Mouse (Mus musculus) myocyte (in vitro differentiated cells): Measurements from ENCODE around the gene Atpaf1. TPM values are rescaled to one million over a fixed set of nuclear protein-coding genes. Genes with fewer than 3 reads are reported as not detected.

ENCODE experiments used
- H3K27me3 ChIP-seq: one replicate; pipeline ENCODE4 v1.6.1; 2011; ENCODE audit not compliant: control insufficient read depth, insufficient read depth, insufficient read length
- H3K36me3 ChIP-seq: one replicate; pipeline ENCODE4 v1.6.1; 2011; ENCODE audit not compliant: control insufficient read depth, insufficient read depth
- H3K4me2 ChIP-seq: one replicate; pipeline ENCODE4 v1.6.1; 2011; ENCODE audit warnings: low read depth, control low read depth
- H3K4me3 ChIP-seq: one replicate; pipeline ENCODE4 v1.5.1; 2011; ENCODE audit warnings: mild to moderate bottlenecking, control low read depth, moderate library complexity
- H3K79me2 ChIP-seq: one replicate; pipeline ENCODE4 v1.6.1; 2011; ENCODE audit not compliant: control insufficient read depth, insufficient read depth
- H3ac ChIP-seq: one replicate; pipeline ENCODE4 v1.6.1; 2011; ENCODE audit not compliant: control insufficient read depth, insufficient read length
- CEBPB ChIP-seq: IDR thresholded peaks from 2 replicates; pipeline ENCODE4 v1.6.1; 2011; ENCODE audit warnings: mild to moderate bottlenecking, moderate library complexity; ENCODE audit not compliant: poor library complexity, insufficient read depth, severe bottlenecking
- E2F4 ChIP-seq: IDR thresholded peaks from one replicate; pipeline ENCODE4 v1.6.1; 2011; ENCODE audit warnings: mild to moderate bottlenecking, control low read depth, moderate library complexity; ENCODE audit not compliant: insufficient read depth
- MAX ChIP-seq: IDR thresholded peaks from one replicate; pipeline ENCODE4 v1.6.1; 2011; ENCODE audit warnings: low read depth, mild to moderate bottlenecking, control low read depth
- MYOD1 ChIP-seq, 3 experiments: IDR thresholded peaks; one replicate each; pipeline ENCODE4 v1.6.1; 2011; ENCODE audit warnings: control low read depth in 2 of 3, low read depth in 2 of 3, mild to moderate bottlenecking in 2 of 3, moderate library complexity in 1 of 3; ENCODE audit not compliant: insufficient read length in 2 of 3, control insufficient read depth in 1 of 3
- MYOG ChIP-seq, 3 experiments: IDR thresholded peaks; one replicate each; pipeline ENCODE4 v1.6.1; 2011; ENCODE audit warnings: control low read depth in 2 of 3, low read depth in 2 of 3, mild to moderate bottlenecking in 2 of 3; ENCODE audit not compliant: insufficient read length in 2 of 3, control insufficient read depth in 1 of 3, insufficient read depth in 1 of 3
- POLR2A ChIP-seq: IDR thresholded peaks from one replicate; pipeline ENCODE4 v1.6.1; 2011; ENCODE audit warnings: low read depth, mild to moderate bottlenecking, control low read depth, moderate library complexity; ENCODE audit not compliant: insufficient read length
- POLR2AphosphoS2 ChIP-seq: IDR thresholded peaks from one replicate; pipeline ENCODE4 v1.6.1; 2011; ENCODE audit warnings: low read depth, control low read depth; ENCODE audit not compliant: insufficient read length
- REST ChIP-seq: IDR thresholded peaks from one replicate; pipeline ENCODE4 v1.6.1; 2011; ENCODE audit warnings: mild to moderate bottlenecking, control low read depth, moderate library complexity; ENCODE audit not compliant: insufficient read depth, insufficient read length
- SRF ChIP-seq: IDR thresholded peaks from one replicate; pipeline ENCODE4 v1.6.1; 2011; ENCODE audit warnings: low read depth; ENCODE audit not compliant: control insufficient read depth, insufficient read length
- TCF12 ChIP-seq: IDR thresholded peaks from one replicate; pipeline ENCODE4 v1.6.1; 2011; ENCODE audit warnings: mild to moderate bottlenecking, control low read depth; ENCODE audit not compliant: poor library complexity, insufficient read depth, severe bottlenecking
- TCF3 ChIP-seq: IDR thresholded peaks from one replicate; pipeline ENCODE4 v1.6.1; 2011; ENCODE audit warnings: low read depth, control low read depth; ENCODE audit not compliant: insufficient read length
- USF1 ChIP-seq: IDR thresholded peaks from one replicate; pipeline ENCODE4 v1.6.1; 2011; ENCODE audit warnings: low read depth, mild to moderate bottlenecking, control low read depth, moderate library complexity
- polyA plus RNA-seq: library from polyadenylated mRNA; unstranded; fragments of >200 nt; fragmentation: generic; extraction: Trizol; gene quantifications from one replicate; pipeline ENCODE4 v1.2.1, GENCODE M21; 2012; ENCODE audit warnings: missing spikeins

The Atpaf1 gene
- polyA plus RNA-seq, 1 experiment, result 12.5 TPM

GRCm38 (mm10) chr4:115840842-115841241 is 56.2 kb downstream of the Atpaf1 start:
- H3K27me3 ChIP-seq, result no peaks in the 10 kb centered on the region
- no peak overlapping the region for H3ac ChIP-seq
- no peak overlapping the region for H3K4me3 ChIP-seq
- H3K4me2 ChIP-seq, result peak overlapping the region; percentile 99
- peaks cover 10% of the 10 kb centered on the region for H3K79me2 ChIP-seq
- no peaks in the 10 kb centered on the region for H3K36me3 ChIP-seq
- TF ChIP-seq MYOD1 (IDR thresholded peaks at IDR 0.05; ENCODE audit: control insufficient read depth in 1 of 3, insufficient read length in 2 of 3, low read depth in 2 of 3), result no peak
- TF ChIP-seq SRF, result no peak
- TF ChIP-seq POLR2A, result no peak
- TF ChIP-seq E2F4, result no peak
- no peak for TF ChIP-seq TCF12
- no peak for TF ChIP-seq MYOG (IDR thresholded peaks at IDR 0.05; ENCODE audit: control insufficient read depth in 1 of 3, insufficient read depth in 1 of 3, insufficient read length in 2 of 3, low read depth in 2 of 3)
- TF ChIP-seq USF1, result no peak
- no peak for TF ChIP-seq MAX
- no peak for TF ChIP-seq TCF3
- no peak for TF ChIP-seq REST
- TF ChIP-seq POLR2AphosphoS2, result no peak
- TF ChIP-seq CEBPB, result no peak

GRCm38 (mm10) chr4:115846656-115847055 is 62.0 kb downstream of the Atpaf1 start:
- Histone ChIP-seq H3K79me2 (no peaks in the 10 kb centered on the region), H3ac (no peak overlapping the region), H3K36me3 (peaks cover 11% of the 10 kb centered on the region), H3K4me2 (peak overlapping the region; percentile 37), H3K27me3 (no peaks in the 10 kb centered on the region), H3K4me3 (no peak overlapping the region)
- TF ChIP-seq USF1, result no peak
- no peak for TF ChIP-seq MYOD1 (IDR thresholded peaks at IDR 0.05; ENCODE audit: control insufficient read depth in 1 of 3, insufficient read length in 2 of 3, low read depth in 2 of 3)
- TF ChIP-seq E2F4, result no peak
- TF ChIP-seq POLR2A, result no peak
- no peak for TF ChIP-seq TCF3
- TF ChIP-seq REST, result no peak
- TF ChIP-seq TCF12, result no peak
- TF ChIP-seq MYOG (IDR thresholded peaks at IDR 0.05; ENCODE audit: control insufficient read depth in 1 of 3, insufficient read depth in 1 of 3, insufficient read length in 2 of 3, low read depth in 2 of 3), result no peak
- TF ChIP-seq MAX, result no peak
- TF ChIP-seq SRF, result no peak
- no peak for TF ChIP-seq POLR2AphosphoS2
- no peak for TF ChIP-seq CEBPB

GRCm38 (mm10) chr4:115847377-115847776 is 62.8 kb downstream of the Atpaf1 start:
- H3K27me3 ChIP-seq, result no peaks in the 10 kb centered on the region
- no peak overlapping the region for H3ac ChIP-seq
- H3K79me2 ChIP-seq, result no peaks in the 10 kb centered on the region
- H3K4me2 ChIP-seq, result peak overlapping the region; percentile 37
- H3K4me3 ChIP-seq, result no peak overlapping the region
- TF ChIP-seq CEBPB (peak; percentile 69; the same call in 1 of the 2 replicates), POLR2AphosphoS2 (no peak), POLR2A (no peak)
- H3K36me3 ChIP-seq, result peaks cover 18% of the 10 kb centered on the region

GRCm38 (mm10) chr4:115848083-115848482 is 63.5 kb downstream of the Atpaf1 start:
- TF ChIP-seq MYOD1 (IDR thresholded peaks at IDR 0.05; ENCODE audit: control insufficient read depth in 1 of 3, insufficient read length in 2 of 3, low read depth in 2 of 3) (peak in 2 of 3 experiments; percentile 21 to 32), TCF12 (no peak), MAX (no peak), E2F4 (no peak)
- H3K4me2 ChIP-seq, result no peak overlapping the region

GRCm38 (mm10) chr4:115848990-115849677 is 64.5 kb downstream of the Atpaf1 start:
- Histone ChIP-seq H3K27me3 (no peaks in the 10 kb centered on the region), H3K36me3 (peaks cover 26% of the 10 kb centered on the region), H3K4me3 (no peak overlapping the region), H3K4me2 (no peak overlapping the region), H3ac (no peak overlapping the region), H3K79me2 (no peaks in the 10 kb centered on the region)
- TF ChIP-seq TCF12 (no peak), MYOG (IDR thresholded peaks at IDR 0.05; ENCODE audit: control insufficient read depth in 1 of 3, insufficient read depth in 1 of 3, insufficient read length in 2 of 3, low read depth in 2 of 3) (no peak), MAX (no peak), SRF (no peak), MYOD1 (IDR thresholded peaks at IDR 0.05; ENCODE audit: control insufficient read depth in 1 of 3, insufficient read length in 2 of 3, low read depth in 2 of 3) (no peak), E2F4 (no peak), TCF3 (no peak), REST (no peak), USF1 (no peak), POLR2A (no peak), CEBPB (no peak), POLR2AphosphoS2 (no peak)

More at GRCm38 (mm10) chr4:115848083-115848482, 63.5 kb downstream of the Atpaf1 start:
- no peak overlapping the region for H3ac ChIP-seq
- H3K79me2 ChIP-seq, result no peaks in the 10 kb centered on the region
- no peaks in the 10 kb centered on the region for H3K27me3 ChIP-seq
- H3K36me3 ChIP-seq, result peaks cover 18% of the 10 kb centered on the region
- H3K4me3 ChIP-seq, result no peak overlapping the region
